Mouse (Mus musculus) neural tube, embryonic 14.5 days (tissue): ENCODE data around the gene Ephb3. TPM values are rescaled to one million over a fixed set of nuclear protein-coding genes. Genes with fewer than 3 reads are reported as not detected.

Experiments used
- ATAC-seq: fragments of 200-750 bp; cut with Nextera tagmentation; 2 replicates; pipeline ENCODE4 v1.8.0; 2017; ENCODE audit warnings: low read depth, mild to moderate bottlenecking, moderate TSS enrichment, moderate library complexity
- H3K27ac ChIP-seq: fragments of 300-500 bp; sonication (generic); 2 replicates; pipeline ENCODE4 v1.5.1; 2014; ENCODE audit warnings: low read depth, mild to moderate bottlenecking, control low read depth, low read length, moderate library complexity, mixed read lengths
- H3K27me3 ChIP-seq: fragments of 300-500 bp; sonication (generic); 2 replicates; pipeline ENCODE4 v1.6.1; 2014; ENCODE audit warnings: low read length; ENCODE audit not compliant: control insufficient read depth, insufficient read depth
- H3K36me3 ChIP-seq: fragments of 300-500 bp; sonication (generic); 2 replicates; pipeline ENCODE4 v1.6.1; 2014; ENCODE audit warnings: low read length, mixed read lengths; ENCODE audit not compliant: control insufficient read depth, insufficient read depth
- H3K4me1 ChIP-seq: fragments of 300-500 bp; sonication (generic); 2 replicates; pipeline ENCODE4 v1.6.1; 2014; ENCODE audit warnings: low read length; ENCODE audit not compliant: control insufficient read depth, insufficient read depth
- H3K4me2 ChIP-seq: fragments of 300-500 bp; sonication (generic); 2 replicates; pipeline ENCODE4 v1.6.1; 2014; ENCODE audit warnings: mild to moderate bottlenecking, low read depth, low read length, control low read depth
- H3K4me3 ChIP-seq: fragments of 300-500 bp; sonication (generic); 2 replicates; pipeline ENCODE4 v1.5.1; 2014; ENCODE audit warnings: low read depth, low read length, control low read depth, mixed read lengths
- H3K9ac ChIP-seq: fragments of 300-500 bp; sonication (generic); replicated peaks from 2 replicates; pipeline ENCODE4 v1.6.1; 2014; ENCODE audit warnings: low read depth, mild to moderate bottlenecking, control low read depth, low read length, mixed read lengths
- H3K9me3 ChIP-seq: fragments of 300-500 bp; sonication (generic); 2 replicates; pipeline ENCODE4 v1.6.1; 2016; ENCODE audit warnings: low read length; ENCODE audit not compliant: control insufficient read depth
- WGBS: fragments of 180-500 bp; shearing (Covaris S2); extraction: QIAGEN DNeasy Blood & Tissue Kit; methylation state at CpG from one replicate; pipeline ENCODE4 v1.1.7; 2014; 5-methylcytosine and 5-hydroxymethylcytosine counted together
- polyA plus RNA-seq: library from polyadenylated mRNA; unstranded; fragments of >200 nt; fragmentation: Nextera tagmentation; extraction: Ambion mirVana; gene quantifications from 2 replicates; pipeline ENCODE4 v1.2.1, GENCODE M21; 2014

Gene Ephb3
- polyA plus RNA-seq, 1 experiment from 2014 or later = 12.0 TPM

DNA sequence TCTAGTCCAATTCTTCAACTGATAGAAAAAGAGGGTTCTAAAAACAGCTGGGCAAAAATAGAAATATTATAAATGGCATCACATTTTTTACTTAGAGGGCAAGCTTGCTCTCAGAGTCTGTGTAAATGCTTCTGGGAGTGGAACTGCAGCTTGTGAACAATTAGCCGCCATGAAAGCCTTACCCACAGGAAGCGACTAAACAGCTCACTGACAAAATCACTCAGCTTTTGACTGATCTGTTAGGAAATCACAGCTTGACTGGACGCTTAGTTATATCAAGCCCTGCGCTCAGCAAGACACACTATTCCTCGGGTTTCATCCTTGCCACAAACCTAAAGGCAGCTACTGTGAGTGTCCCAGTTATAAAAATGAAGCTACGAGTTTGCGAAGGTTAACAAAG, 17.0 kb upstream of the Ephb3 start:
- Histone ChIP-seq H3K4me3 (no peak overlapping the region), H3K27me3 (no peaks in the 10 kb centered on the region), H3K4me2 (no peak overlapping the region), H3K36me3 (no peaks in the 10 kb centered on the region), H3K9me3 (no peaks in the 10 kb centered on the region), H3K9ac (no peak overlapping the region), H3K4me1 (peaks cover 11% of the 10 kb centered on the region; the same call in 1 of the 2 replicates), H3K27ac (peak overlapping the region; percentile 39; the same call in 1 of the 2 replicates)
- ATAC-seq = no peak
- WGBS = 30% methylated on average over 7 of the region's 7 CpGs

DNA sequence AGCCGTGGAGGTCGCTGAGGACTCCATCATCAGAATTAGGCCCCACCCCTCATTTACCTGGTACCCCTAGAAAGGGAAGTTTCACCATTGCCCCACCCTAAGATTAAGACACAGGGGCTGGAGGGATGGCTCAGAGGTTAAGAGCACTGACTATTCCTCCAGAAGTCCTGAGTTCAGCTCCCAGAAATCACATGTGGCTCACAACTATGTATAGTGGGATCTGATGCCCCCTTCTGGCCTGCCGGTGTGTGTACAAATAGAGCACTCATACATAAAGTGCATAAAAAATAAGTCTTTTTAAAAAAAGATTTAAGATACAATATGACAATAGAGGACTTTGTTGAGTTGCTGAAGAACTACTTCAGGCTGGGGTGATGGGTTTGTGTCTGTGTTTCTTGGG, 16.2 kb upstream of the Ephb3 start:
- Histone ChIP-seq H3K4me1 (peaks cover 11% of the 10 kb centered on the region; the same call in 1 of the 2 replicates), H3K4me2 (no peak overlapping the region), H3K9ac (no peak overlapping the region), H3K27ac (no peak overlapping the region), H3K27me3 (no peaks in the 10 kb centered on the region), H3K4me3 (no peak overlapping the region), H3K9me3 (no peaks in the 10 kb centered on the region), H3K36me3 (no peaks in the 10 kb centered on the region)
- no peak for ATAC-seq
- 88% methylated on average over 3 of the region's 3 CpGs for WGBS

DNA sequence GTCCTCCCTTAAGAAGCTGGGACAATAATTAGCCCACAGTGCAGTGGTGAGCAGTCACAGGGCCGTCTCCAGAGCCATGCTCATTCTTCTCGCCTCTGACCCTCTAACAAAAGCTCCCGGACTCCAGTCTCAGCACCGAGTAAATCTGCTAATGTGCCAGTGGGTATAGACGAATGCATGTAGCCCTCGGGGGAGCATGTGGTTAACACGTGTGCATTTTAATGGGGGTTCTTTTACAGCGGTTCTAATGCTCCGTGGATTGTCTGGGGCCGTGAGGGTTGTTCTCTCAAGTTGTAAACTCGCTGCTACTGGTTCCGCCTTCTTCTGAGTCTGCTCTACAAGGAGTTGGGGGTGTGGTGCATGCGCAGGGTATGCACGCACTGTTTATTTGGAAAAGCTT, 13.0 kb upstream of the Ephb3 start:
- Histone ChIP-seq H3K9ac (no peak overlapping the region), H3K27me3 (no peaks in the 10 kb centered on the region), H3K4me1 (peaks cover 10% of the 10 kb centered on the region; the same call in 1 of the 2 replicates), H3K36me3 (no peaks in the 10 kb centered on the region), H3K4me3 (no peak overlapping the region), H3K27ac (no peak overlapping the region), H3K9me3 (no peaks in the 10 kb centered on the region), H3K4me2 (no peak overlapping the region)
- ATAC-seq = no peak
- 30% methylated on average over 14 of the region's 14 CpGs for WGBS

DNA sequence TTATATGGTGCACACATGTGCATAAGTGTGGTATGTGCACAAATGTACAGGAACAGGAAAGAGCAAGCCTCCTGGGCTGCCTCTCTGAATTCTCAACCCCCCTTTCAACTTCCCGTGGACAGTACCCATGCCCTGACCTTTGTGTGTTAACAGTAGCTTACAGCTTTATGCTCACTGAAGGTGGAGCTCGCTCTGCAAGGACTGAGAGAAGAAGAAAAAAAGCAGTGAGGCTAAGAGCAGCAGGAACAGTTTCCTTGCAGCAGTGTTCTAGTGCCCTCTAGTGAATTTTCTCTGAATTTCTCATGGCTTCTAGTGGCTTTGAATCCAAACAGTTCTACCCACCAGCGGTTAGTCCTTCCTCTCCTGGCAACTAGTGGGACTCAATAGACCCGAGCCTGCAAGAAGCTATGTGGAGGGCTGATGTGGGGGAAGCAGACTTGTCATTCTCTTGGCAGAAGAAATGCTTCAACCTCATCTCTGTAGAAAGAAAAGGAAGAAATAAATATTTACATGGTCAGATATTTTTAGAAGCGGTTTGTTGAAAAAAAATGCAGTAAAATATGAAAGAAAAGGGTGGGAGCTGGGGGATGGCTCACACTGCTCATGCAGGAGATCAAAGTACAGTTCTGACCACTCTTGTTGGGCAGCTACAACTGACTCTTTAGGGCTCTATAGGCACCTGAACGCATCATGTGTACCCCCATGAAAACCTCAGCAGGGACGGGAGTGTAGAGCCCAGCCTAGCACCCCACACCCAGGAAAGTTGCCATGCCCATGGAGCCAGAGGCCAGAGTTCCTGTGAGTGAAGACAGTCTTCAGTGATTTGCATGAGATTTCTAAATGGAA, 11.8 kb upstream of the Ephb3 start:
- no peak overlapping the region for H3K9ac ChIP-seq
- H3K4me1 ChIP-seq = 0 out of 2 replicates have a peak, but pooled peaks cover 2% of the 10 kb centered on the region
- H3K4me3 ChIP-seq = no peak overlapping the region
- H3K9me3 ChIP-seq = no peaks in the 10 kb centered on the region
- 37% methylated on average over 7 of the region's 7 CpGs for WGBS
- peak; percentile 80 for ATAC-seq
- no peaks in the 10 kb centered on the region for H3K36me3 ChIP-seq
- H3K4me2 ChIP-seq = no peak overlapping the region
- no peaks in the 10 kb centered on the region for H3K27me3 ChIP-seq
- H3K27ac ChIP-seq = no peak overlapping the region

DNA sequence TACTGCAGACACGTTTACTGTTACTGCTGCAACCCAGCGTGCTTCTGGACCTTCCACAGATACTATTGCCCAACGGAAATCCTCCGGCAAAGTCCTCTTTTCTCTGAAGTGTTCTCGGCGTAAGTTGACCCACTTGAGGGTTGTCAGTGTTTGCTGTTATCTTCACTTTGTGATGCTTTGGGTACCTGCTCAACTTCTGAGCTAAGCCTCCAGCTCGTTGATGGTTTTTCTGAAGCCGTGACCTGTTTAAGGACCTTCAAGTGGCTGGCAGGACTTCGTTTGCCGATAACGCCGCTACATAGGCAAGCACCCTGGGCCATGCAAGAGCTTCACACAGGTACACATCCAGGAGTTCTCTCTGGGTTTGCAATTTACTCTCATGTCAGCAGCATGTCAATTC, 10.4 kb upstream of the Ephb3 start:
- ATAC-seq = no peak
- no peak overlapping the region for H3K4me2 ChIP-seq
- no peaks in the 10 kb centered on the region for H3K36me3 ChIP-seq
- H3K9me3 ChIP-seq = no peaks in the 10 kb centered on the region
- no peak overlapping the region for H3K4me3 ChIP-seq
- no peaks in the 10 kb centered on the region for H3K27me3 ChIP-seq
- H3K27ac ChIP-seq = no peak overlapping the region
- WGBS = 92% methylated on average over 12 of the region's 12 CpGs
- no peak overlapping the region for H3K9ac ChIP-seq
- no peaks in the 10 kb centered on the region for H3K4me1 ChIP-seq

DNA sequence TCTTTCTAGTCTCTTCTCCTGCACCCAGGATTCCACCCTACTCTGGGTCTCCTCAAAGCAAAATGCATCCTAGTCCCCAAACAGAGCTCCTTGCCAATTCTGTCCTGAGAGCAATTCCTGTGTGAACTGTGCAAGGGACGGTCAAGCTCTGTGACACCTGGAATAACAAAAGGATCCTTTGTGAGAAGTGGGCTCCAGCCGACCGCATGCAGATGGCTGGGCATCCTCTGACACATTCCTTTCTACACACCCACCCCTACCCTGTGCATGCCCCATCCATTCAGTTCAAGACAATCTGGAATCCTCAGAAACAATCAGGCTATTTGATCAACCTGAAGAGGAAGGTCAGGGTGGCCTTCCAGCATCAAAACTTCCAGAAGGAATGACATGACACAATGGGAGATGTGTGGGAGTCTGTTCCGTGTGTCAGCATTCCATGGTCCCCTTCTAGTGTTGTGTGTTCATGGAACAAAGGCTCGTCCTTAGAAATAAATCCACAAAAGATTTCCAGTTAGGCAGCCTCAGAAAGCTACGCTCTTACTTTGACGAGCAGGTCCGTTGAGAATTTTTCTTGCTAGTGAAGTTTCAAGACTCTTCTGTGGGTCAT, 9.2 kb upstream of the Ephb3 start:
- ATAC-seq = no peak
- Histone ChIP-seq H3K27me3 (no peaks in the 10 kb centered on the region), H3K27ac (no peak overlapping the region), H3K9me3 (no peaks in the 10 kb centered on the region), H3K4me1 (no peaks in the 10 kb centered on the region), H3K36me3 (no peaks in the 10 kb centered on the region), H3K9ac (no peak overlapping the region), H3K4me2 (no peak overlapping the region), H3K4me3 (no peak overlapping the region)
- 62% methylated on average over 8 of the region's 8 CpGs for WGBS

DNA sequence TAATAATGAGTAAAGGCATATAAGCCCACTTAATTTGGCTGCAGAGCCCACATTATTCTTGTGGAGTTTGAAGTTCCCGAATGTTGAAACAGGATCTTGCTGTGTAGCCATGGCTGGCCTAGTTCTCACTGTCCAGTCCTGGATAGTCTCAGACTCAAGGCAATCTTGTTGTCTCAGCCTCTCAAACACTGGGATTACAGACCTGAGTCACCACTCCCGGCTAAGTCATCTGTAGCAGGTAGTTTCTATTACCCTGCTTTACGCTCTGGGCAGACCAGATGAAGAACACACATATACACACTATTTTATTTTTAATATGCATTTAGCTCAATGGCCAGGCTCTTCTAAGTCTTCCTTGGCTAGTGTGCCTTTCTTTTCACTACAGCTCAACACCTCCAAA, 8.0 kb upstream of the Ephb3 start:
- H3K9me3 ChIP-seq = no peaks in the 10 kb centered on the region

DNA sequence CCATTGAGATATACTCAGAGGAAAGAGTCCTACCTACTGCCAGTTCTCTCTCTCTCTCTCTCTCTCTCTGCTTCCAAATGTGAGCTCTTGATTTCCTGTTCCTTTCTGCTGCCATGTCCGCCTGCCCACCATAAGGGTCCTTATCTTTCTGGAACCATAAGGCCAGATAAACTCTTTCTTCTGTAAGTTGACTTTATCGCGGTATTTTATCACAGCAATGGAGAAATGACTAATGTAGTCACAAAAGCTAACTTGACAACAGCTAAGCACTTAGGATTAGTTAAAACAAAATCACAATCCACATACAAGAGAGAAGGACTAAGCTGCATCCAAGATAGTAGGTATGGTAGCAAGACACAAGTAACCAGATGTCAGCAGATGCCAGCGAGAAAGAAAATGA, 7.0 kb upstream of the Ephb3 start:
- 90% methylated on average over 4 of the region's 4 CpGs for WGBS
- Histone ChIP-seq H3K9ac (no peak overlapping the region), H3K4me2 (no peak overlapping the region), H3K4me3 (no peak overlapping the region), H3K27me3 (no peaks in the 10 kb centered on the region), H3K27ac (no peak overlapping the region), H3K36me3 (no peaks in the 10 kb centered on the region), H3K9me3 (no peaks in the 10 kb centered on the region), H3K4me1 (no peaks in the 10 kb centered on the region)
- ATAC-seq = no peak

More for the DNA sequence above, 8.0 kb upstream of the Ephb3 start:
- H3K4me3 ChIP-seq = no peak overlapping the region
- no peaks in the 10 kb centered on the region for H3K27me3 ChIP-seq
- H3K4me1 ChIP-seq = no peaks in the 10 kb centered on the region
- 87% methylated on average over 3 of the region's 3 CpGs for WGBS
- H3K36me3 ChIP-seq = no peaks in the 10 kb centered on the region
- no peak overlapping the region for H3K9ac ChIP-seq
- H3K4me2 ChIP-seq = no peak overlapping the region
- no peak overlapping the region for H3K27ac ChIP-seq
- ATAC-seq = no peak

DNA sequence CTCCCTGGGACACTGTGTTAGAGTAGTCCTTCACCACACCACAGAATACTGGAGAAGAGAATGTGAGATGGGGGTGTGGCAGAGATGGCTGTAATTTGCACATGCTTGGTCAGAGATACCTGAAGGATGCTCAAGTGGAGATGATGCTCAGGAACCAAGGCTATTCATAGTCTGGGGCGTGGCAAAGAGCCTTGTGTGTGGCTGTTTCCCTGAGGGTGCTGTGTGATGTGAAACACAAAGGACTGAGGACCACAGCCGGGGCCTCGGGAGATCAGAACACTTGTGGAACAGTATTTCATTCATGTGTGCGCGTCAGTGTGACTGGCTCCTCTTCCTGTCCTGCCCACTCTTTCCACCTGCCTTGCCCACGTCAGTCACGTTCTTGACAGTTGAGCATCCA, 6.5 kb upstream of the Ephb3 start:
- WGBS = 92% methylated on average over 7 of the region's 7 CpGs
- H3K9ac ChIP-seq = no peak overlapping the region
- no peaks in the 10 kb centered on the region for H3K27me3 ChIP-seq
- H3K36me3 ChIP-seq = no peaks in the 10 kb centered on the region
- no peaks in the 10 kb centered on the region for H3K4me1 ChIP-seq
- H3K27ac ChIP-seq = no peak overlapping the region
- no peak overlapping the region for H3K4me2 ChIP-seq
- no peak for ATAC-seq
- no peak overlapping the region for H3K4me3 ChIP-seq
- no peaks in the 10 kb centered on the region for H3K9me3 ChIP-seq
